Comparison of ENCODE assay signal across 24 mouse cellular contexts in the genomic region with DNA sequence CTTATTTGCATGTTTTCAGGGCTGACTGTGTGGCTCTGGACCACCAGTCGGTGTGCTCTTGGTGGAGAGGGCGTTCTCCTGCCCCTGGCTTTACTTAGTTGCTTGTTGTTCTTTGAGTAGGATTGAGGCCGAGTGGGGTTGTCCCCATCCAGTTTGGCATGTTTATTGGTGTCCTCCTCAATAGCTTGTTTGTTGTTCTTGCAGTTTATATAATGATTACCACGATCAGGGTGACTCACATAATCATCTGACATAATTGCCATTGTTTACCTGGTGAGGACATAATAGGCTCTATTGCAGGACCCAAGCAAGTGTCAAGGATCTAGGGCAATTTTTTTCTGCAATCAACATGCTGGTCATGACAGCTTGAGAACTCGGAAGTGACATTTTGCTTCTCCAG. TPM values are rescaled to one million over a fixed set of nuclear protein-coding genes. Genes with fewer than 3 reads are reported as not detected.
A peak's percentile ranks its signal among the peaks of the same experiment; 100 is the strongest.
DNase-seq lines count a peak whose midpoint lies in the region; ATAC-seq and TF ChIP-seq lines count a peak whose summit lies in the region.
"Had no signal": no experiment of that assay in that cellular context is flagged by ENCODE, and none has a peak within 500 bp of the region (broad histone marks: within the 10 kb centered on the region; RNA-seq: fewer than 3 reads in every experiment).

No protein-coding gene starts in this region.

- no peak overlapping the region for H3K9ac ChIP-seq in liver, postnatal 0 days (replicated peaks)
- H3K9ac ChIP-seq in liver, embryonic 12.5 days, result no peak overlapping the region
- H3K9ac ChIP-seq: forebrain, embryonic 13.5 days; heart, embryonic 12.5 days; heart, embryonic 15.5 days; hindbrain, embryonic 12.5 days; hindbrain, embryonic 15.5 days had no signal

- H3K27ac ChIP-seq in layer of hippocampus, adult 2 months, result peak overlapping the region; percentile 41; the same call in 1 of the 2 replicates
- H3K27ac ChIP-seq in liver, postnatal 0 days (ENCODE audit: low read depth), result no peak overlapping the region
- H3K27ac ChIP-seq in liver, embryonic 12.5 days, result no peak overlapping the region
- H3K27ac ChIP-seq: forebrain, embryonic 10.5 days; forebrain, embryonic 13.5 days; heart, embryonic 15.5 days; hindbrain, embryonic 12.5 days; hindbrain, embryonic 15.5 days had no signal

- DNase-seq in layer of hippocampus, adult 2 months (ENCODE audit: low spot score in 2 of 2), result no peak
- DNase-seq in layer of hippocampus, adult 18-20 months (ENCODE audit: low spot score in 2 of 2), result no peak
- no peak for DNase-seq in liver, postnatal 0 days
- DNase-seq in ovary, postnatal 10 days (ENCODE audit: low spot score), result no peak
- DNase-seq: adrenal gland, postnatal 10 days; adrenal gland, postnatal 36 days; cerebellum, adult 18-20 months; cerebellum, adult 9-10 months; cerebellum, postnatal 14 days; gastrocnemius, postnatal 10 days; gastrocnemius, postnatal 36 days; heart, adult 18-20 months; heart, postnatal 10 days; heart, postnatal 4 days had no signal

- TF ChIP-seq CTCF in layer of hippocampus, adult 2 months (conservative IDR thresholded peaks at IDR 0.05), result no peak
- no peak for TF ChIP-seq CTCF in liver, postnatal 0 days (IDR thresholded peaks at IDR 0.05; ENCODE audit: low read depth)

- H3K27me3 ChIP-seq in liver, postnatal 0 days (ENCODE audit: insufficient read depth, low read length), result no peaks in the 10 kb centered on the region
- H3K27me3 ChIP-seq in liver, embryonic 12.5 days (replicated peaks), result no peaks in the 10 kb centered on the region
- H3K27me3 ChIP-seq: forebrain, embryonic 13.5 days; heart, embryonic 12.5 days; heart, embryonic 15.5 days; hindbrain, embryonic 12.5 days; hindbrain, embryonic 15.5 days; Patski had no signal

- H3K36me3 ChIP-seq in liver, postnatal 0 days (replicated peaks; ENCODE audit: insufficient read depth, low read length), result no peaks in the 10 kb centered on the region
- no peaks in the 10 kb centered on the region for H3K36me3 ChIP-seq in liver, embryonic 12.5 days
- H3K36me3 ChIP-seq: heart, embryonic 15.5 days; hindbrain, embryonic 12.5 days; hindbrain, embryonic 15.5 days had no signal

- no peak overlapping the region for H3K4me2 ChIP-seq in liver, postnatal 0 days (ENCODE audit: low read depth, low read length)
- H3K4me2 ChIP-seq in liver, embryonic 12.5 days, result no peak overlapping the region
- H3K4me2 ChIP-seq: forebrain, embryonic 13.5 days; heart, embryonic 12.5 days; heart, embryonic 15.5 days; hindbrain, embryonic 12.5 days; hindbrain, embryonic 15.5 days had no signal

- no peak overlapping the region for H3K4me3 ChIP-seq in layer of hippocampus, adult 2 months
- H3K4me3 ChIP-seq in liver, postnatal 0 days (ENCODE audit: low read depth, low read length), result no peak overlapping the region
- H3K4me3 ChIP-seq in liver, embryonic 12.5 days, result no peak overlapping the region
- H3K4me3 ChIP-seq: forebrain, embryonic 10.5 days; forebrain, embryonic 13.5 days; heart, embryonic 12.5 days; heart, embryonic 15.5 days; hindbrain, embryonic 12.5 days; hindbrain, embryonic 15.5 days had no signal

- 66% methylated on average over 5 of the region's 5 CpGs for WGBS in liver, postnatal 0 days (ENCODE audit: insufficient replicate concordance)
- 68% methylated on average over 5 of the region's 5 CpGs for WGBS in liver, embryonic 12.5 days (ENCODE audit: insufficient replicate concordance)

- ATAC-seq in liver, postnatal 0 days, result peak; percentile 66
- no peak for ATAC-seq in liver, embryonic 12.5 days
- 0 out of 4 replicates have a peak, but pooled peaks have one; percentile 17 to 29 for ATAC-seq in hematopoietic stem cell, adult 5-6 weeks (replicated peaks in 1 of 2; ENCODE audit: insufficient read depth in 1 of 2, low FRiP score in 2 of 2, low TSS enrichment in 1 of 2, low read depth in 1 of 2, poor library complexity in 2 of 2, severe bottlenecking in 2 of 2)
- ATAC-seq: forebrain, embryonic 13.5 days; forebrain, embryonic 16.5 days; Patski had no signal

- H3K4me1 ChIP-seq in liver, postnatal 0 days (ENCODE audit: insufficient read depth), result peaks cover 10% of the 10 kb centered on the region; the same call in 1 of the 2 replicates
- H3K4me1 ChIP-seq in liver, embryonic 12.5 days, result 0 out of 2 replicates have a peak, but pooled peaks cover 3% of the 10 kb centered on the region
- H3K4me1 ChIP-seq: hindbrain, embryonic 15.5 days had no signal

- no peaks in the 10 kb centered on the region for H3K9me3 ChIP-seq in liver, postnatal 0 days (ENCODE audit: low read length)
- H3K9me3 ChIP-seq in liver, embryonic 12.5 days (replicated peaks), result no peaks in the 10 kb centered on the region
- H3K9me3 ChIP-seq: forebrain, embryonic 10.5 days; forebrain, embryonic 13.5 days; heart, embryonic 12.5 days; heart, embryonic 15.5 days; hindbrain, embryonic 12.5 days; hindbrain, embryonic 15.5 days had no signal

- TF ChIP-seq EP300 in liver, postnatal 0 days (IDR thresholded peaks at IDR 0.05; ENCODE audit: low read depth), result no peak; the same call in 1 of the 2 replicates

RNA-seq across cellular contexts. Expression of gene Ttc23, which starts 5.0 kb away (rescaled TPM):
- 1 to 10 TPM; 4.6 to 7.9 TPM for total RNA-seq in layer of hippocampus, adult 2 months (2021)
- total RNA-seq in layer of hippocampus, adult 18-20 months (2021), result 1 to 10 TPM; 5.2 to 6.6 TPM
- 8.4 and 9.0 TPM in 2 replicates for polyA plus RNA-seq in liver, postnatal 0 days (2015; fragmentation: Nextera tagmentation; extraction: Ambion mirVana)
- 4.3 and 5.4 TPM in 2 replicates for polyA plus RNA-seq in liver, embryonic 12.5 days (2016; fragmentation: Nextera tagmentation; extraction: Ambion mirVana)
- 1.8 and 5.2 TPM in 2 replicates for total RNA-seq in hematopoietic stem cell, adult 5-6 weeks (2017)

RNA-seq across cellular contexts. Expression of gene Lrrc28, which starts 7.1 kb away (rescaled TPM):
- 10 to 100 TPM; 32.4 to 37.4 TPM for total RNA-seq in layer of hippocampus, adult 2 months (2021)
- 10 to 100 TPM; 37.5 to 41.0 TPM for total RNA-seq in layer of hippocampus, adult 18-20 months (2021)
- polyA plus RNA-seq in liver, postnatal 0 days (2015; fragmentation: Nextera tagmentation; extraction: Ambion mirVana), result 10.6 and 12.6 TPM in 2 replicates
- polyA plus RNA-seq in liver, embryonic 12.5 days (2016; fragmentation: Nextera tagmentation; extraction: Ambion mirVana), result 10.3 and 11.7 TPM in 2 replicates
- total RNA-seq in hematopoietic stem cell, adult 5-6 weeks (2017), result 20.6 and 26.0 TPM in 2 replicates
